Mouse (Mus musculus): Measurements from ENCODE around the gene Cdhr3. TPM values are rescaled to one million over a fixed set of nuclear protein-coding genes. Genes with fewer than 3 reads are reported as not detected.
A peak's percentile ranks its signal among the peaks of the same experiment; 100 is the strongest.

Gene Cdhr3
- total and polyA plus RNA-seq, 3 experiments = not detected

DNA sequence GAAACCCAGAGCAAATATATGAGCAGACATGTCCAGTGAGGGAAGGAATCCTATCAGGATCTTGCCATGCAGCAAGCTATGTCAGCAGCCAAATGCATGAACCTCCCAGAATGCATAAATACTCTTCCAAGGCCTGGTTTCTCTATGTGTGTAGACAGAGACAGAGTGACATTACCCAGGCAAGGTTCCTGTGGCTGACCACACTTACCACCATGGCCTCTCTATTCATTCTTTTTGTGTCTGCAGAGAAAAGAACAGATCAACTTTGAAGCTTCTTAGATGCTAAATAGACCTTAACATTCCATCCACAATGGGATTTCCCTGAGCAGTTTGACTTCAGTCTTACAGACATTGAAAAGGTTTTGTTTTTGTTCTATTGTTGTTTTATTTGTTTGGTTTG lies 54.0 kb downstream of the Cdhr3 start:
- Histone ChIP-seq H3K9ac (ENCODE audit: control insufficient read depth, low read depth, low read length, poor library complexity, severe bottlenecking) (no peak overlapping the region), H3K4me3 (ENCODE audit: control insufficient read depth in 1 of 2, insufficient read depth in 1 of 2, low read depth in 2 of 2, low read length in 2 of 2) (no peak overlapping the region), H3K36me3 (ENCODE audit: control insufficient read depth in 1 of 2, insufficient read depth in 2 of 2, low read length in 2 of 2) (peaks cover 0 to 12% of the 10 kb centered on the region in 2 experiments; a peak in 2 of 4 replicates), H3K4me1 (ENCODE audit: control insufficient read depth in 1 of 2, insufficient read depth in 2 of 2, low read length in 2 of 2) (peaks cover 15 to 21% of the 10 kb centered on the region in 2 experiments), H3K27me3 (ENCODE audit: control insufficient read depth in 1 of 2, insufficient read depth in 2 of 2, low read length in 2 of 2) (no peaks in the 10 kb centered on the region; a peak in 1 of 4 replicates), H3K9me3 (replicated peaks; ENCODE audit: insufficient read depth, low read length) (no peaks in the 10 kb centered on the region), H3K79me2 (ENCODE audit: control insufficient read depth, insufficient read depth, low read length, poor library complexity) (no peaks in the 10 kb centered on the region), H3K27ac (ENCODE audit: control insufficient read depth, low read depth, low read length) (no peak overlapping the region)
- TF ChIP-seq BHLHE40 (IDR thresholded peaks at IDR 0.05; ENCODE audit: borderline replicate concordance, low read depth, low read length) (no peak), MAFK (IDR thresholded peaks at IDR 0.05; ENCODE audit: borderline replicate concordance, low read depth, low read length) (no peak), POLR2AphosphoS2 (IDR thresholded peaks at IDR 0.05; ENCODE audit: low read length) (no peak), TBP (IDR thresholded peaks at IDR 0.05; ENCODE audit: low read depth, low read length) (no peak), E2F4 (IDR thresholded peaks at IDR 0.05; ENCODE audit: borderline replicate concordance, low read depth, low read length) (no peak), TCF12 (IDR thresholded peaks at IDR 0.05; ENCODE audit: low read depth, low read length) (no peak), GATA1 (IDR thresholded peaks at IDR 0.05; ENCODE audit: low read depth, low read length) (no peak), MYC (IDR thresholded peaks at IDR 0.05; ENCODE audit: low read depth, low read length) (no peak), ZKSCAN1 (IDR thresholded peaks at IDR 0.05; ENCODE audit: low read depth, low read length) (no peak), USF1 (IDR thresholded peaks at IDR 0.05; ENCODE audit: low read depth, low read length) (no peak), RCOR1 (IDR thresholded peaks at IDR 0.05; ENCODE audit: low read depth, low read length) (no peak), GABPA (IDR thresholded peaks at IDR 0.05; ENCODE audit: low read depth, low read length) (no peak), USF2 (IDR thresholded peaks at IDR 0.05; ENCODE audit: borderline replicate concordance in 1 of 2, insufficient read depth in 1 of 2, low read depth in 1 of 2, low read length in 2 of 2) (no peak), MXI1 (IDR thresholded peaks at IDR 0.05; ENCODE audit: low read depth, low read length) (no peak)
- no peak for DNase-seq (ENCODE audit: low read depth, low spot score)

DNA sequence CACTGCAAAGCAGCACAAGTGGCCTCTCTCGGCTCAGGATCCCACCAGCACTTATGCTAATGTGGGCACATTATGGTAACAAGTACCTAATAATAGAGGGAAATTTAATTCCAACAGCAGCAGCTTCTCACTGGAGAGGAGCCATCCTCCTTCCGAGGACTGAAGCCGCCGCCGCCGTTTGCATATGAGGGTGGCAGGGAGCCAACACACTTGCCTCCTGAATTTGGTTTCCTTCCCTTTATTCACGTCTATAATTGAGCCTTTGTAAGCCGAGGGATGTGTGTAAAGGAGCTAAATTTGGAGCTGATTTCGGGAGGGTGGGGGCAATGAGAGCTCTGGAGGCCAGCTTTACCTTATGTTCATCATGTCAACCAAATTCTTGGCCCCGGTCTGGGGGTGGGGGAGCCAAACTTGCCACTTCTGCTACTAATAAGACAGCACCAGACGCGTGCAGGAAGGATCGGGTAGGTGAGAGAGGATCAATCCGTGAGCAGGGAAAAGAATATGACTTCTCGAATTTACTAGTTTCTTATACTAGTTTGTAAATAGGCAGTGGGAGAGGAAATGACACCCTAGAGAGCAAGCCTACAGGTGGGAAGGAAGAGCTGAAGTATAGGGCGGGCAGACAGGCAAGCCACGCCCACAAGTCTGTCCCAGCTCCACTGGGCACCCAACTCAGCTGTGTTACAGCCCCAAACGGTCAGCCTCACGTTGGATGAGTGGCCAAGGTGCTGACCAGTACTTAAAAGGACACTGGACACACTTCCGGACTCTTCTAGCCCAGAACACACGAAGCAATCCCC lies 56.8 kb downstream of the Cdhr3 start:
- Histone ChIP-seq H3K27ac (ENCODE audit: control insufficient read depth, low read depth, low read length) (no peak overlapping the region), H3K27me3 (ENCODE audit: control insufficient read depth in 1 of 2, insufficient read depth in 2 of 2, low read length in 2 of 2) (no peaks in the 10 kb centered on the region; a peak in 1 of 4 replicates), H3K9me3 (replicated peaks; ENCODE audit: insufficient read depth, low read length) (no peaks in the 10 kb centered on the region), H3K4me3 (ENCODE audit: control insufficient read depth in 1 of 2, insufficient read depth in 1 of 2, low read depth in 2 of 2, low read length in 2 of 2) (peak overlapping the region; percentile 38 to 42; a peak in 3 of 4 replicates), H3K9ac (ENCODE audit: control insufficient read depth, low read depth, low read length, poor library complexity, severe bottlenecking) (peak overlapping the region; percentile 21; the same call in 1 of the 2 replicates), H3K79me2 (ENCODE audit: control insufficient read depth, insufficient read depth, low read length, poor library complexity) (no peaks in the 10 kb centered on the region), H3K4me1 (ENCODE audit: control insufficient read depth in 1 of 2, insufficient read depth in 2 of 2, low read length in 2 of 2) (peaks cover 12 to 16% of the 10 kb centered on the region in 2 experiments), H3K36me3 (ENCODE audit: control insufficient read depth in 1 of 2, insufficient read depth in 2 of 2, low read length in 2 of 2) (peaks cover 0 to 8% of the 10 kb centered on the region in 2 experiments; a peak in 2 of 4 replicates)
- TF ChIP-seq ZNF384 (IDR thresholded peaks at IDR 0.05; ENCODE audit: low read depth, low read length) (no peak), CHD1 (IDR thresholded peaks at IDR 0.05; ENCODE audit: low read depth, low read length) (no peak), NELFE (IDR thresholded peaks at IDR 0.05; ENCODE audit: low read depth, low read length) (no peak), TAL1 (IDR thresholded peaks at IDR 0.05; ENCODE audit: low read length) (no peak), SIN3A (IDR thresholded peaks at IDR 0.05; ENCODE audit: low read length) (no peak), MEF2A (IDR thresholded peaks at IDR 0.05; ENCODE audit: extremely low read depth, insufficient replicate concordance, low read depth, low read length, poor library complexity, severe bottlenecking) (no peak), UBTF (IDR thresholded peaks at IDR 0.05; ENCODE audit: borderline replicate concordance, insufficient read depth, low read depth, low read length) (no peak), ELF1 (IDR thresholded peaks at IDR 0.05; ENCODE audit: low read depth, low read length) (no peak), GATA1 (IDR thresholded peaks at IDR 0.05; ENCODE audit: low read depth, low read length) (no peak), ETS1 (IDR thresholded peaks at IDR 0.05; ENCODE audit: low read depth, low read length) (no peak), MXI1 (IDR thresholded peaks at IDR 0.05; ENCODE audit: low read depth, low read length) (no peak), TBP (IDR thresholded peaks at IDR 0.05; ENCODE audit: low read depth, low read length) (no peak), CTCF (IDR thresholded peaks at IDR 0.05 in 2 of 3, conservative IDR thresholded peaks at IDR 0.05 in 1 of 3; ENCODE audit: control insufficient read depth in 1 of 3, insufficient read depth in 1 of 3, low read depth in 2 of 3, low read length in 3 of 3, poor library complexity in 1 of 3, severe bottlenecking in 1 of 3) (no peak), ZMIZ1 (IDR thresholded peaks at IDR 0.05; ENCODE audit: low read depth, low read length) (no peak), ZKSCAN1 (IDR thresholded peaks at IDR 0.05; ENCODE audit: low read depth, low read length) (no peak), EP300 (IDR thresholded peaks at IDR 0.05; ENCODE audit: low read depth in 1 of 2, low read length in 2 of 2) (no peak), USF1 (IDR thresholded peaks at IDR 0.05; ENCODE audit: low read depth, low read length) (no peak)
- peak; percentile 75 for DNase-seq (ENCODE audit: low read depth, low spot score)

Data from MEL (cell line).